Mouse (Mus musculus) ES-E14 (cell line): ENCODE data around the gene Ddx18. TPM values are rescaled to one million over a fixed set of nuclear protein-coding genes. Genes with fewer than 3 reads are reported as not detected.

Experiments used
- DNase-seq: peaks from one replicate; pipeline ENCODE4 v3.0.0-alpha.2; 2013; ENCODE audit warnings: low read depth, low spot score
- H3K27ac ChIP-seq: 2 replicates; pipeline ENCODE4 v1.5.1; 2012; ENCODE audit warnings: low read depth, mild to moderate bottlenecking, low read length, moderate library complexity, mixed read lengths; ENCODE audit not compliant: poor library complexity, insufficient read depth, severe bottlenecking
- H3K36me3 ChIP-seq: 2 replicates; pipeline ENCODE4 v1.6.1; 2012; ENCODE audit warnings: mild to moderate bottlenecking, low read length, moderate library complexity, mixed read lengths; ENCODE audit not compliant: control insufficient read depth, poor library complexity, insufficient read depth, severe bottlenecking
- H3K4me1 ChIP-seq, 2 experiments: fragments of 150-350 bp in 1 of 2; sonication (generic) in 1 of 2; 2 replicates each; pipeline ENCODE4 v1.6.1; 2012; ENCODE audit warnings: low read length in 2 of 2, mild to moderate bottlenecking in 1 of 2, mixed read lengths in 1 of 2; ENCODE audit not compliant: control insufficient read depth in 2 of 2, insufficient read depth in 2 of 2, poor library complexity in 1 of 2
- H3K4me3 ChIP-seq, 2 experiments: fragments of 150-350 bp in 1 of 2; sonication (generic) in 1 of 2; 2 replicates each; pipeline ENCODE4 v1.5.1; 2012; ENCODE audit warnings: low read length in 2 of 2, low read depth in 1 of 2, mild to moderate bottlenecking in 1 of 2, mixed read lengths in 1 of 2; ENCODE audit not compliant: insufficient read depth in 1 of 2, poor library complexity in 1 of 2, severe bottlenecking in 1 of 2
- H3K9ac ChIP-seq: 2 replicates; pipeline ENCODE4 v1.6.1; 2012; ENCODE audit warnings: low read depth, mild to moderate bottlenecking, low read length, mixed read lengths; ENCODE audit not compliant: poor library complexity, insufficient read depth, severe bottlenecking
- H3K9me3 ChIP-seq: fragments of 150-350 bp; sonication (generic); 2 replicates; pipeline ENCODE4 v1.6.1; 2012; ENCODE audit warnings: low read depth, mild to moderate bottlenecking, low read length; ENCODE audit not compliant: control insufficient read depth, insufficient read depth
- CHD2 ChIP-seq: IDR thresholded peaks from 2 replicates; pipeline ENCODE4 v1.6.1; 2014; ENCODE audit warnings: mild to moderate bottlenecking, low read depth, low read length, inconsistent platforms
- HCFC1 ChIP-seq: IDR thresholded peaks from 2 replicates; pipeline ENCODE4 v1.6.1; 2012; ENCODE audit warnings: low read length, inconsistent platforms, borderline replicate concordance; ENCODE audit not compliant: insufficient read depth
- MAFK ChIP-seq: IDR thresholded peaks from 2 replicates; pipeline ENCODE4 v1.6.1; 2014; ENCODE audit warnings: mild to moderate bottlenecking, low read depth, low read length, inconsistent platforms; ENCODE audit not compliant: insufficient read depth
- ZC3H11A ChIP-seq: IDR thresholded peaks from 2 replicates; pipeline ENCODE4 v1.6.1; 2012; ENCODE audit warnings: low read depth, mild to moderate bottlenecking, inconsistent platforms, low read length, borderline replicate concordance
- ZNF384 ChIP-seq: IDR thresholded peaks from 2 replicates; pipeline ENCODE4 v1.6.1; 2012; ENCODE audit warnings: low read depth, low read length, inconsistent platforms
- in situ Hi-C, 2 experiments: fragments of 600-800 bp; cut with MboI; formaldehyde crosslinking; loops; one replicate each; pipeline ENCODE4 v1.15.1; 2025; ENCODE audit warnings: low sequenced_read_pairs in 2 of 2, inconsistent platforms in 1 of 2; ENCODE audit not compliant: unreplicated experiment in 2 of 2
- total RNA-seq: library from RNA; depleted of rRNA; stranded (reverse); fragments of 300-350 nt; gene quantifications from 2 replicates; pipeline ENCODE4 v1.2.3, GENCODE M21; 2012; rRNA removed

The Ddx18 gene
- total RNA-seq, 1 experiment, result 126 TPM

DNA sequence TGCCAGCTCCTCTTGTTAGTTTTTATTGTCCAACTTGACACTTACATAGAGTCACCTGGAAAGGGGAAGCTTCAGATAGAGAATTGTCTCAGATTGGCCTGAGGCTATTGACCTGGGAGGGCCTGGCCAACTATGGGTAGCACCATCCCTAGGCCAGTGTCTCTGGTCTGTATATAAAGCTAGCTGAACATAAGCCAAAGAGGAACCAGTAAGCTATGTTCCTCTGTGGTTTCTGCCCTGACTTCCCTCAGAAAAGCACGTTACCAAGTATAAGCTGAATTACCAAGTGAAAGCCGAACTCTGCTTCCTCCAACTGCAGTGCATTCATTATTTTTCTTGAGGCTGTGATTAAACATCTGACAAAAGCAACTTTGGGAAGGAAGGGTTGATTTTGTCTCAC is 59.1 kb downstream of the Ddx18 start:
- TF ChIP-seq ZC3H11A (no peak), HCFC1 (no peak), ZNF384 (no peak), MAFK (no peak), CHD2 (no peak)
- Histone ChIP-seq H3K9ac (no peak overlapping the region), H3K27ac (no peak overlapping the region), H3K4me3 (no peak overlapping the region), H3K4me1 (no peaks in the 10 kb centered on the region), H3K36me3 (no peaks in the 10 kb centered on the region), H3K9me3 (no peaks in the 10 kb centered on the region)
- in situ Hi-C loops, result no loop called here
- DNase-seq, result no peak

Other genes starting within 250 kb of the Ddx18 start
- gene Insig2, start 235.4 kb downstream of the Ddx18 start, total RNA-seq, result 24.9 and 34.4 TPM in 2 replicates
- 10.4 and 11.7 TPM in 2 replicates for gene Ccdc93, start 136.9 kb downstream of the Ddx18 start, total RNA-seq
- gene Htr5b, start 39.5 kb downstream of the Ddx18 start, total RNA-seq, result 0.98 and 1.0 TPM in 2 replicates